28 mouse cellular contexts compared by ENCODE assay signal in the genomic region with DNA sequence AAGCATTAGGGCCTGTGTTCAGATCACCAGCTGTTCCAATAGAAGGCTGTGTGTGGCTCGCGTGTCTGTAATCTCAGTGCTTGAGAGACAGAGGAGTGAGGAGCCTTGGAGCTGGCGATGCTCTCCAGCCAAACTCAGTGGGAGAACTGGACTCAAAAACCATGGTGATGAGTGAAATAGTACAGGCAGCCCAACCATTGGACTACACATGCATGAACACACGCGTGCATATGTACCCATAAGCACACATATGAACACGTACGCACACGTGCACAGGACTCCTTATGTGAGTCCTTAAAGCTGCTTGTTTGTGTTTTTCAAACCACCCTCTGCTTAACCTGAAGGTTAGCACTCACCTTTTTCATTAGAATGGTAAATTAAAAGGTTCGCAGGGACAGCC.
DNase-seq lines count a peak whose midpoint lies in the region; ATAC-seq lines count a peak whose summit lies in the region.
"Had no signal": no experiment of that assay in that cellular context is flagged by ENCODE, and none has a peak within 500 bp of the region (broad histone marks: within the 10 kb centered on the region; RNA-seq: fewer than 3 reads in every experiment).

No protein-coding gene starts in this region.

- no peak overlapping the region for H3K27ac ChIP-seq in forebrain, embryonic 12.5 days
- no peak overlapping the region for H3K27ac ChIP-seq in forebrain, embryonic 16.5 days (ENCODE audit: low read length)
- peak overlapping the region; percentile 9; the same call in 1 of the 2 replicates for H3K27ac ChIP-seq in forebrain, embryonic 15.5 days (replicated peaks)
- H3K27ac ChIP-seq in midbrain, embryonic 11.5 days (ENCODE audit: low read depth, low read length) = 0 out of 2 replicates have a peak overlapping the region, but pooled peaks have one; percentile 27
- H3K27ac ChIP-seq in midbrain, embryonic 16.5 days (ENCODE audit: low read length) = peak overlapping the region; percentile 72
- H3K27ac ChIP-seq: embryonic facial prominence, embryonic 12.5 days; heart, embryonic 10.5 days; hindbrain, embryonic 12.5 days; kidney, embryonic 15.5 days; liver, embryonic 12.5 days; stomach, postnatal 0 days had no signal

- peaks cover 9% of the 10 kb centered on the region for H3K4me1 ChIP-seq in forebrain, embryonic 12.5 days
- H3K4me1 ChIP-seq in forebrain, embryonic 16.5 days (replicated peaks; ENCODE audit: control insufficient read depth, insufficient read depth, low read length) = no peaks in the 10 kb centered on the region
- peaks cover 6% of the 10 kb centered on the region; the same call in 1 of the 2 replicates for H3K4me1 ChIP-seq in forebrain, embryonic 15.5 days
- H3K4me1 ChIP-seq in midbrain, embryonic 11.5 days (ENCODE audit: control insufficient read depth, insufficient read depth, low read length) = peaks cover 8% of the 10 kb centered on the region
- H3K4me1 ChIP-seq in midbrain, embryonic 16.5 days (ENCODE audit: control insufficient read depth, insufficient read depth, low read length) = peaks cover 4% of the 10 kb centered on the region; the same call in 1 of the 2 replicates
- H3K4me1 ChIP-seq: embryonic facial prominence, embryonic 12.5 days; heart, embryonic 10.5 days; hindbrain, embryonic 12.5 days; kidney, embryonic 15.5 days; liver, embryonic 12.5 days had no signal

- H3K36me3 ChIP-seq in forebrain, embryonic 12.5 days (replicated peaks) = no peaks in the 10 kb centered on the region
- no peaks in the 10 kb centered on the region for H3K36me3 ChIP-seq in forebrain, embryonic 16.5 days (ENCODE audit: control insufficient read depth, insufficient read depth)
- H3K36me3 ChIP-seq in forebrain, embryonic 15.5 days = no peaks in the 10 kb centered on the region
- no peaks in the 10 kb centered on the region for H3K36me3 ChIP-seq in midbrain, embryonic 11.5 days (ENCODE audit: control insufficient read depth, insufficient read depth, low read length)
- H3K36me3 ChIP-seq in midbrain, embryonic 16.5 days (ENCODE audit: control insufficient read depth, insufficient read depth, low read length) = no peaks in the 10 kb centered on the region
- H3K36me3 ChIP-seq: embryonic facial prominence, embryonic 12.5 days; heart, embryonic 10.5 days; hindbrain, embryonic 12.5 days; kidney, embryonic 15.5 days; liver, embryonic 12.5 days had no signal

- 69% methylated on average over 9 of the region's 9 CpGs for WGBS in forebrain, embryonic 12.5 days
- WGBS in forebrain, embryonic 16.5 days = 69% methylated on average over 9 of the region's 9 CpGs
- WGBS in forebrain, embryonic 15.5 days = 69% methylated on average over 9 of the region's 9 CpGs
- WGBS in midbrain, embryonic 11.5 days = 60% methylated on average over 9 of the region's 9 CpGs
- 49% methylated on average over 9 of the region's 9 CpGs for WGBS in midbrain, embryonic 16.5 days

- no peaks in the 10 kb centered on the region for H3K27me3 ChIP-seq in forebrain, embryonic 12.5 days
- H3K27me3 ChIP-seq in forebrain, embryonic 16.5 days (replicated peaks; ENCODE audit: control insufficient read depth, insufficient read depth, low read length) = no peaks in the 10 kb centered on the region
- no peaks in the 10 kb centered on the region for H3K27me3 ChIP-seq in forebrain, embryonic 15.5 days
- H3K27me3 ChIP-seq in midbrain, embryonic 11.5 days (ENCODE audit: control insufficient read depth, insufficient read depth, low read length) = no peaks in the 10 kb centered on the region
- no peaks in the 10 kb centered on the region for H3K27me3 ChIP-seq in midbrain, embryonic 16.5 days (ENCODE audit: control insufficient read depth, insufficient read depth, low read depth, low read length)
- H3K27me3 ChIP-seq: embryonic facial prominence, embryonic 12.5 days; hindbrain, embryonic 12.5 days; kidney, embryonic 15.5 days; liver, embryonic 12.5 days; Patski had no signal

- no peak overlapping the region for H3K4me2 ChIP-seq in forebrain, embryonic 12.5 days
- no peak overlapping the region for H3K4me2 ChIP-seq in forebrain, embryonic 16.5 days (ENCODE audit: low read length)
- H3K4me2 ChIP-seq in forebrain, embryonic 15.5 days (replicated peaks) = no peak overlapping the region
- no peak overlapping the region; the same call in 1 of the 2 replicates for H3K4me2 ChIP-seq in midbrain, embryonic 11.5 days
- H3K4me2 ChIP-seq in midbrain, embryonic 16.5 days (ENCODE audit: low read length) = peak overlapping the region; percentile 12
- H3K4me2 ChIP-seq: embryonic facial prominence, embryonic 12.5 days; hindbrain, embryonic 12.5 days; kidney, embryonic 15.5 days; liver, embryonic 12.5 days had no signal

- H3K4me3 ChIP-seq in forebrain, embryonic 12.5 days (replicated peaks) = no peak overlapping the region
- no peak overlapping the region for H3K4me3 ChIP-seq in forebrain, embryonic 16.5 days (replicated peaks; ENCODE audit: low read length)
- H3K4me3 ChIP-seq in forebrain, embryonic 15.5 days = no peak overlapping the region
- no peak overlapping the region for H3K4me3 ChIP-seq in midbrain, embryonic 11.5 days (ENCODE audit: low read depth, low read length)
- no peak overlapping the region for H3K4me3 ChIP-seq in midbrain, embryonic 16.5 days (ENCODE audit: low read depth, low read length)
- H3K4me3 ChIP-seq: embryonic facial prominence, embryonic 12.5 days; heart, embryonic 10.5 days; hindbrain, embryonic 12.5 days; kidney, embryonic 15.5 days; liver, embryonic 12.5 days had no signal

- no peaks in the 10 kb centered on the region for H3K9me3 ChIP-seq in forebrain, embryonic 12.5 days
- no peaks in the 10 kb centered on the region for H3K9me3 ChIP-seq in forebrain, embryonic 16.5 days (ENCODE audit: control insufficient read depth, low read length)
- no peaks in the 10 kb centered on the region for H3K9me3 ChIP-seq in forebrain, embryonic 15.5 days
- H3K9me3 ChIP-seq in midbrain, embryonic 11.5 days (ENCODE audit: control insufficient read depth, low read length) = no peaks in the 10 kb centered on the region
- H3K9me3 ChIP-seq in midbrain, embryonic 16.5 days (replicated peaks; ENCODE audit: control insufficient read depth, low read length, poor library complexity, severe bottlenecking) = no peaks in the 10 kb centered on the region
- H3K9me3 ChIP-seq: embryonic facial prominence, embryonic 12.5 days; heart, embryonic 10.5 days; hindbrain, embryonic 12.5 days; kidney, embryonic 15.5 days; liver, embryonic 12.5 days had no signal

- peak; percentile 31; the same call in 1 of the 2 replicates for ATAC-seq in forebrain, embryonic 12.5 days (ENCODE audit: low FRiP score)
- ATAC-seq in forebrain, embryonic 16.5 days = no peak
- ATAC-seq in forebrain, embryonic 15.5 days (replicated peaks) = peak; percentile 63; the same call in 1 of the 2 replicates
- peak; percentile 49 for ATAC-seq in midbrain, embryonic 11.5 days (ENCODE audit: low FRiP score)
- peak; percentile 72 for ATAC-seq in midbrain, embryonic 16.5 days
- no peak for ATAC-seq in megakaryocyte, adult 5-6 weeks (ENCODE audit: poor library complexity, severe bottlenecking)
- ATAC-seq: liver, embryonic 12.5 days; liver, postnatal 0 days; Patski had no signal

- DNase-seq in midbrain, embryonic 11.5 days (ENCODE audit: low spot score, missing footprints) = peak; percentile 84
- no peak for DNase-seq in kidney, postnatal 36 days
- DNase-seq: adrenal gland, postnatal 10 days; cerebellum, adult 8-10 months; cerebellum, postnatal 36 days; gastrocnemius, postnatal 10 days; heart, postnatal 36 days; kidney, adult 18-20 months; kidney, postnatal 4 days; layer of hippocampus, postnatal 36 days; left cerebral cortex, postnatal 4 days; liver, postnatal 0 days; lung, postnatal 4 days; right cerebral cortex, postnatal 4 days; thymus, adult 18-20 months; thymus, postnatal 25 days had no signal

- H3K9ac ChIP-seq in forebrain, embryonic 12.5 days = no peak overlapping the region
- no peak overlapping the region for H3K9ac ChIP-seq in forebrain, embryonic 16.5 days (replicated peaks; ENCODE audit: low read depth, low read length)
- no peak overlapping the region for H3K9ac ChIP-seq in forebrain, embryonic 15.5 days (replicated peaks)
- no peak overlapping the region for H3K9ac ChIP-seq in midbrain, embryonic 11.5 days (ENCODE audit: low read length)
- H3K9ac ChIP-seq in midbrain, embryonic 16.5 days (ENCODE audit: low read depth, low read length) = no peak overlapping the region; the same call in 1 of the 2 replicates
- H3K9ac ChIP-seq: embryonic facial prominence, embryonic 12.5 days; hindbrain, embryonic 12.5 days; kidney, embryonic 15.5 days; liver, embryonic 12.5 days; liver, postnatal 0 days had no signal

Comparison
In these comparisons a context has a peak if more than half of its experiments do, and no peak if none do; other contexts are left out.
1. ATAC-seq: peak in forebrain, embryonic 12.5 days (single experiment), forebrain, embryonic 15.5 days (single experiment), midbrain, embryonic 11.5 days (single experiment) and midbrain, embryonic 16.5 days (single experiment); none in forebrain, embryonic 16.5 days (single experiment) and megakaryocyte, adult 5-6 weeks (single experiment).
2. H3K27ac ChIP-seq: peak in forebrain, embryonic 15.5 days (single experiment), midbrain, embryonic 11.5 days (single experiment) and midbrain, embryonic 16.5 days (single experiment); none in forebrain, embryonic 12.5 days (single experiment) and forebrain, embryonic 16.5 days (single experiment).